Mouse (Mus musculus) left cerebral cortex, postnatal 36 days (tissue): ENCODE results near the gene Ndfip2. TPM values are rescaled to one million over a fixed set of nuclear protein-coding genes. Genes with fewer than 3 reads are reported as not detected.

Experiments used
- DNase-seq, 2 experiments: peaks; one replicate each; pipeline ENCODE4 v3.0.0; 2021 to 2022; ENCODE audit warnings: low spot score in 2 of 2, mixed read lengths in 1 of 2
- intact Hi-C: fragments of 180-260 bp; cut with DNase I; formaldehyde crosslinking; loops from one replicate; pipeline ENCODE4 v1.15.1; 2025
- total RNA-seq, 2 experiments: library from RNA; stranded (reverse); gene quantifications; 2 replicates each; pipeline ENCODE4 v1.2.3; 2021

Gene Ndfip2
- total RNA-seq, 2 experiments from 2014 or later: 106 to 115 TPM

DNA sequence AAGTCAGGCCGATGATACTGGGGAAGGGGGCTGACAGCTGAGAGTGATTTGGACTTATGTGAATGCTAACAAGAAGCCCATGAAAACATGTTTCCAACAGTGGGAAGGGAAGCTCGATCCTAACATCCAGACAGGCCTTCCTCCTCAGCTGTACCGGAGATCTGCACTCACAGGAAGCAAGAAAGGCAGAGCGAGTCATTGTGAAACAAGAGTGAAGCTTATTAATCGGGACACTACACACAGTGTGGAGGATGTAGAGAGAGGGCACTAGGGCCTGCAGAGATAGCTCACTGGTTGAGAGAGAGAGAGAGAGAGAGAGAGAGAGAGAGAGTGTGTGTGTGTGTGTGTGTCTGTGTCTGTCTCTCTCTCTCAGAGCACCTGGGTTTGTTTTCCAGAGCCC lies 16.8 kb downstream of the Ndfip2 start:
- DNase-seq: no peak
- intact Hi-C loops: no loop called here

DNA sequence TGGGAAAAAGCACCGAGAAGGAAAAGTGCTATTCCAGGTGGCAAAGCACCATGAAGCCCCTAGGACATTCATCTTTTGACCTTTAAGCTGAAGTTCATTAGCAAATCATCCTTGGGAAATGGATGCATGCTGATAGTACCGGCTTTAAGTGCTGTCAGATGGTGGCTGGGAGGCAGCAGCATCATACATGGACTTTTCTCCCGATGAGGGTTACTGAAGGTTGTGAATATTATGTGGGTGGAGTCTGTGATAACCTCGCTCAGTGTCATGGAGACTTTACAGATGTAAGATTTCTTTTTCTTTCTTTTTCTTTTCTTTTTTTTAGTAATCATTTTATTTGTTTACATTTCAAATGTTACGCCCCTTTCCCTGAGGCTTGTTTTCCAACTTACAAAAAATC lies 18.9 kb downstream of the Ndfip2 start:
- intact Hi-C loops: no loop called here
- DNase-seq: no peak

DNA sequence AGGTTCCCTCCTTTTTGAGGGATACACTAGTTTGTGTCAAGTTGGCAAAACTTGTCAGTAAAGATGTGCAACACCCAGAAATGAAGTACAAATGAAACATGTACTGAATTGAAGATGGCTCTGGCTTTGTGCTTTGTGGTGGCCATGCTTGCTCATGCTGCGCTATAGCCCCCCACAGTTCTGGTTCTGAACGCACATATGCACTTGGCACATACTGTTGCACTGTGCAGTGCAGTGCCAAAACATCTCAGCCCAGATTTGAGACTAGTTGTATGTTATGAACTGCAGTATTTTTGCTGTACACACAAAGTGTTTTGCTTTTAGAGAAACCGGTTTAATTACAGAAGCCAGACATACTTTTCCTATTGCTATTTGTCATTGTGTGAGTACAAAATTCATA lies 25.7 kb downstream of the Ndfip2 start:
- no peak for DNase-seq
- intact Hi-C loops: no loop called here

DNA sequence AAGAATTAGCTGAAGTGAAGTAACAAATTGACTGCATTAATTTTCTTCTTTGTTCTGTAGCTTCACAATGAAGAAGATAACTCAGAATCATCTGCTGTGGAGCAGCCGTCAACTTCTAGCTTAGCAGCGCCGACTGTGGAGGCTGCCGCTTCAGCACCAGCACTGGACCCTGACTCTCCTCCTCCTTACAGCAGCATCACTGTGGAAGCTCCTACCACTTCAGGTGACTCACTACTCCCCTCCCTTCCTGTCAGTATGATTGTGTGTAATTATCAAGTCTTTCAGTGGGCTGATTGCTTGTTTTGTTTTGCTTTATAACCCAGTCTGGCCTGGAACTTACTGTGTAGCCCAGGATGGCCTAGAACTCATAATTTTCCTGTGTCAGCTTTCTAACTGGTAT lies 29.2 kb downstream of the Ndfip2 start:
- DNase-seq: no peak
- intact Hi-C loops: no loop called here

- intact Hi-C loops: no loop called here
- DNase-seq: no peak
These were observed 29.6 kb downstream of the Ndfip2 start for GRCm38 (mm10) chr14:105287972-105288371.

DNA sequence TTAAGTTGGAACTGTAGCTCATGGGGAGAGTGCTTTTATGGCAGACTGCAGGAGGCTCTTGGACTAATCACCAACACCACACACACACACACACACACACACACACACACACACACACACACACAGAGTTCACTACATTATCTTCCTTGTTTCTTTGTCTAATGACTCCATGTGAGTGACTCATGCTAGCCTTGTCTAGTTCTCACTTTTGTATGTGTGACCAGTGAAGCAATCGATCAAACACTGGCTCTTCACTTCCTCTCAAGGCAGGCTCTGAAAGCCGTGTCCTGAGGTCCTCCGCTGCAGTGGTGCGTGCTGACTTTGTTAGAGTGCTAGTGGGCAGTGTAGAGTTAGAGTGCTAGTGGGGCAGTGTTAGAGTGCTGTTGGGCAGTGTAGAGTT lies 30.2 kb downstream of the Ndfip2 start:
- intact Hi-C loops: no loop called here
- DNase-seq: no peak

DNA sequence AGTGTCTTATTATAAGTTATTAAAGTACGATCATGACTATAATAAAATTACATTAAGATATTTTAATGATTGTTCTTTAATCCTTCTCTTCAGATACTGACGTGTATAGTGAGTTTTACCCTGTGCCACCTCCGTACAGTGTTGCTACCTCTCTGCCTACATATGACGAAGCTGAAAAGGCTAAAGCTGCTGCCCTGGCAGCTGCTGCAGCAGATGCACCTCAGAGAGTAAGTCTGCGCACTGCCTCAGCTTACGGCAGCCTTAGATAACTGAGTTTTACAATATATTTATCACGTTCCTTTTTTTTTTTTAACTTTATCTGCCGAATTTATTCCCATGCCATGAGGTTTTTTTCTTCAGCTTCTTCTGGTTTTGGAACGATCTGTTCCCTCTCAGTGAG lies 33.8 kb downstream of the Ndfip2 start:
- no peak for DNase-seq
- intact Hi-C loops: loop anchor here (5.0 kb wide), 1 partner anchor 115 kb away; the partner anchor contains the start of gene Rbm26

GRCm38 (mm10) chr14:105293777-105294176 lies 35.4 kb downstream of the Ndfip2 start:
- intact Hi-C loops: loop anchor here (5.0 kb wide), 1 partner anchor 116 kb away; the partner anchor contains the start of gene Rbm26
- no peak for DNase-seq

GRCm38 (mm10) chr14:105295820-105296582 lies 37.6 kb downstream of the Ndfip2 start:
- no peak for DNase-seq
- intact Hi-C loops: loop anchor here (5.0 kb wide), 1 partner anchor 64 kb away; no protein-coding TSS in a partner anchor

GRCm38 (mm10) chr14:105299744-105300255 lies 41.4 kb downstream of the Ndfip2 start:
- DNase-seq: no peak
- intact Hi-C loops: loop anchor here (5.0 kb wide), 1 partner anchor 67 kb away; no protein-coding TSS in a partner anchor

DNA sequence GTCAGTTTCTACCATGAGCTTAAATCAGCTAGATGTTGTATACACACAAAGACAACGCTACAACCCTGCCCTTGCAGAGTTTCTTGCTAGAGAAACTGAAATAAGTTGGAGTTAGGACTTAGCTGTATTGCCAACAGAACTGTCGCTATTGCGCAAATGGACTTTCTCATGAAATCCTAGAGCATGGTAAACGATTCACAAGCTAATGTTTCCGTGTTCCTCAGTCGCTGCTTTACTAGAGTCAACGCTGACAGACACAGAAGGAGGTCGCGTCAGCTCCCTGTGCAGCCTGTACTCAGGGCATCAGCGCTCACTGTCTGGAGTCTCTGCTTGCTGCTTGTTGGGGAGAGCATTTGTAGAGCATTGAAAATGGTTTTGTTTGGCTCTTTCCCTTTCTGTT lies 42.2 kb downstream of the Ndfip2 start:
- intact Hi-C loops: no loop called here
- no peak for DNase-seq

- DNase-seq: no peak
- intact Hi-C loops: no loop called here
These were observed 44.3 kb downstream of the Ndfip2 start for GRCm38 (mm10) chr14:105302708-105303107.

DNA sequence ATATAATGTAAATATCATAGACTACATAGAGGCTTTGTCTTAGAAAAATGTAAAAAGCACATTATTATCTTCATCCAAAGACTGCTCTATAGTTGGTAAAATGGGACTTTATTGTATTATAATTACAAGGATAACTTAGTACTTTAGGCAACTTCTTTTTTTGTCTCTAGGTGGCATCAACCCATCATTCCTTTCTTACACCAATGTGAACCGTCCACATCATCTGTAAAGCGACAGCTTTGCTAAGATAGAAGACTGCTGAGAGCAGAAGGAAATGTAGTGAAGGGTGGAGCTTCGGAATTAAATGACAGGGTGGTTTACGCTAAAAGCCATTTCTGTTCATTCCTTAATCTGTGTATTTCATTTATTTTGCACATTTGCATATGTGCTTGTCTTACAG lies 49.3 kb downstream of the Ndfip2 start:
- DNase-seq: no peak
- intact Hi-C loops: no loop called here

DNA sequence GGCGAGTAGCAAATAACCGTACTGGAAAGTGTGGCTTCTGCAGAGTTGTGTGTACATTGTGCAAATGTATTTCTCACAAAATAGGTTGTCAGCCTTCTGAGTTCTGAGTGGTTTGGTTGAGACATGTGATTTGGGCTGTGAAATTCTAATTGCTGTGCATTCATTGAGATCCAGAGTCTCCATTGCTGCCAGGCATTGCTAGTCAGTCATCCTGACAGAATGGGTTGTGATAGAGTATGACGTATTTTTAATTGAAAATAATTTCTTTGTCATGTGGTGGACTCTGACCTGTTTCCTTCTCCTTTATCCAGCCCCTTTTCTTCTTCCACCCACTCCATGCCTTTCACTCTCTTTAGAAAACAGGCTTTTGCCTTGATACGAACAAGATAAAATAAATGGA lies 54.0 kb downstream of the Ndfip2 start:
- intact Hi-C loops: loop anchor here (10.0 kb wide), 2 partner anchors 162 to 1192 kb away; no protein-coding TSS in a partner anchor

DNA sequence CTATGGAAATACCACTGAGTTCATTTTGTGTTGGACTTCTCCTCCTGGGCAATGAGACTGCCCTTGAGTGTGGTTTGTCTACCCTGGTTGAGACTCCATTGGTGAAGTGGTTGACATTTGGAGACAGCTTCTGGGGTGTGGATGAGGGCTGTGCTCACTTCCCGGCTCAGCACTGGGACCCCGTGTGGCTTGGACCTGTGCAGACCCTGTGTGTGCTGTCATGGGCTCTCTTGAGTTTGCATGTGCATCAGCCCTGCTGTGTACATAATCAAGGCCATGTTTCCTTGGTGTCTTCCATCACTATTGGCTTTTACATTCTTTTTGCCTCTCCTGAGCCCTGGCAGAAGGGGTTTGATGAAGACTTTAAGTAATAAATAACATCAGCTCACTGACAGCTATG lies 54.6 kb downstream of the Ndfip2 start:
- intact Hi-C loops: loop anchor here (10.0 kb wide), 2 partner anchors 162 to 1192 kb away; no protein-coding TSS in a partner anchor

More for the DNA sequence above, 54.0 kb downstream of the Ndfip2 start:
- DNase-seq: no peak

DNA sequence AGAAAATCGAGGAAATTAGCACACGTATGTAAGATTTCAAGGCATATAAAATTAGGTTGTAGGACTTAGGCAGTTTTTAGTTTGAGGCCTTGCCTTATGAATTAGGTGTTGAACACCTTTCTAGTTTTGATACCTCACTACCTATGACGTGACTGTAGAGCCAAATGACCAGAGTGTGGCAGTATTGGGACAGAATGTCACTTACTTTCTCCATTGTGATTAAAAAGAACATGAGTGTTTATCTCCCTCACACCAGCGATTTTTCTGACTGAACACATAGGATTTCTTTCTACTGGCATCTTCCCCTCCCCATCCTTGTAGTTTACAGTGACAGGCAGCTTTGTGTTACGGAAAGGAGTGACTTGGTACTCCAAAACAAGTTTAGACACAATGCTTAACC lies 55.5 kb downstream of the Ndfip2 start:
- DNase-seq: no peak
- intact Hi-C loops: loop anchor here (10.0 kb wide), 2 partner anchors 161 to 1191 kb away; no protein-coding TSS in a partner anchor

More for the DNA sequence above, 54.6 kb downstream of the Ndfip2 start:
- DNase-seq: no peak

DNA sequence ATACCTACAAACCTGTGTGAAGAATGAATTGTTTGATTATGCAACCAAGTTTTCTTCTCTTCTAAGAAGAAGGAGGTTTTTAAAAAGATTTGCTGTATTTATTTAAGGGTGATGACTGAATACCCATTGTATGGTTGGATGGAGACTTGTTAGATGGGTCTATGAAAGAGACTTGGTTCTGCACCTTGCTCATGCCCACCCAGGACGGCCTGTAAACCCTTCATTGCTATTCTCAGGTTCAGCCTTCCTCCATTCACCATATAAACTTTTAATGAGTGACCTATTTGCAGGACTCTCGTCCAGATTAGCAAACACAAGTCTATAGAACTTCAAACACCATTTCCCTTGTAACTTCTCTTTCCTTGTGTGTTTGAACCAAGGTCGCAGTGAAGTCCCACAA lies 63.3 kb downstream of the Ndfip2 start:
- no peak for DNase-seq

GRCm38 (mm10) chr14:105322829-105323228 lies 64.5 kb downstream of the Ndfip2 start:
- intact Hi-C loops: no loop called here

More for the DNA sequence above, 63.3 kb downstream of the Ndfip2 start:
- intact Hi-C loops: no loop called here

GRCm38 (mm10) chr14:105323448-105323847 lies 65.1 kb downstream of the Ndfip2 start:
- DNase-seq: no peak
- intact Hi-C loops: no loop called here

More at GRCm38 (mm10) chr14:105322829-105323228, 64.5 kb downstream of the Ndfip2 start:
- DNase-seq: no peak

DNA sequence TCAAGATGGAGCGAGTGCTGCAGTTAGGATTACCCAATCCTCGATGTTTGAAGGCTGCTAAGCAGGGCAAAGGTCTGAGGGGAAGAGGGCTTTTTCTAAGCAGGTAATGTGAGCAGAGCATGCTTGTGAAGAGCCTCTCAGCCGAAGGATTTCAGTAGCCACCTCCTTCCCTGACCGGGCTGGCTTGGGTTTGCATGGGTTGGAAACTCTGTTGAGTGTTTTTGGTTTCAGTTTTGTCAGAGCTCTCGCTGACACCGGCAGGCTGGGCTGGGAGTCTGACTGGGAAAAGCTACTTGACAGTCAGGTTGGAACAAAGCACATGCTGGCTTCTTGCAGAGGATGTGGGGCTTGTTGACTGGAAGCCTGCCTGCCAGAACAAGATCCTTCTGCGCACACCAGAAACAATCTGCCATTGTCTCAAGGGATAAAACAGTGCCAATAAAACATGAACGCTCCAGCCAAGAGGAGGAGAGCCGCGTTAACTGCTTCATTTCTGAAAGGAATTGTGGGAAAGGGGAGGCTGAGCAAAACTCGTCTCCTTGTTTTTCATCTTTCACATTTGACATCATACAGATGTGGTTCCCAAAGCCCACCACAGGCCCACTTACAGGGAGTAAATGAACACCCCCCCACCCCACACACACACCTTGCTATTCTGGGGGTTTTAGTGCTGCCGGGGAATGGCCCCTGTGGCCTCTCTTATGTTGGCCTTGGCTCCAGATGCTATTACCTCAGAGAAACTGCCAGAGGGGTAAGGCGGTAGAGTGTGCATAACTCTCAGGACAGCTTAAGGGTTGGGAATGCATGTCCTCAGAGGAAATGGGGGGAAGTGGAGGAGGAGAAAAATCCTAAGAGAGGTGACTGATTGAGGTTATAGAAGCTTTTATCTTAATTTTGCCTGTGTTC lies 70.3 kb downstream of the Ndfip2 start:
- intact Hi-C loops: no loop called here
- peak; percentile 70 to 71 for DNase-seq
